Mouse (Mus musculus): ENCODE measurements around the gene Sox5.

- TF ChIP-seq CTCF (IDR thresholded peaks at IDR 0.05; ENCODE audit: low read depth) (no peak), EP300 (IDR thresholded peaks at IDR 0.05; ENCODE audit: low read depth) (no peak)
Measured at GRCm38 (mm10) chr6:143900871-143901270, 880.9 kb downstream of the Sox5 start.

Measured in heart, postnatal 0 days (tissue).